Mouse (Mus musculus) thymus, adult 2 months (tissue): ENCODE measurements around the gene BC028528.

Experiments used
- CTCF ChIP-seq: fragments of 200-500 bp; IDR thresholded peaks from 2 replicates; pipeline ENCODE4 v1.5.1; 2012; ENCODE audit warnings: mild to moderate bottlenecking, control low read depth, low read length, moderate library complexity, borderline replicate concordance; ENCODE audit not compliant: control insufficient read depth, poor library complexity, insufficient read depth; ENCODE audit errors: extremely low read depth
- POLR2A ChIP-seq: fragments of 200-500 bp; IDR thresholded peaks from 2 replicates; pipeline ENCODE4 v1.6.1; 2012; ENCODE audit warnings: mild to moderate bottlenecking, low read length, control low read depth, moderate library complexity; ENCODE audit not compliant: control insufficient read depth, poor library complexity, insufficient read depth; ENCODE audit errors: extremely low read depth

GRCm38 (mm10) chr3:95931471-95931870 is 39.7 kb upstream of the BC028528 start:
- no peak for TF ChIP-seq CTCF
- TF ChIP-seq POLR2A, result no peak
